Mouse (Mus musculus) hematopoietic multipotent progenitor cell, adult 10-12 weeks (in vitro differentiated cells): ENCODE data around the gene Dcaf15. TPM values are rescaled to one million over a fixed set of nuclear protein-coding genes. Genes with fewer than 3 reads are reported as not detected.

Source experiments
- polyA plus RNA-seq: library from polyadenylated mRNA; stranded (reverse); fragments of >175 nt; gene quantifications from 2 replicates; pipeline ENCODE4 v1.2.3, GENCODE M21; 2012; ENCODE audit warnings: low replicate concordance

Gene Dcaf15
- 61.7 and 152 TPM in 2 replicates for polyA plus RNA-seq

DNA sequence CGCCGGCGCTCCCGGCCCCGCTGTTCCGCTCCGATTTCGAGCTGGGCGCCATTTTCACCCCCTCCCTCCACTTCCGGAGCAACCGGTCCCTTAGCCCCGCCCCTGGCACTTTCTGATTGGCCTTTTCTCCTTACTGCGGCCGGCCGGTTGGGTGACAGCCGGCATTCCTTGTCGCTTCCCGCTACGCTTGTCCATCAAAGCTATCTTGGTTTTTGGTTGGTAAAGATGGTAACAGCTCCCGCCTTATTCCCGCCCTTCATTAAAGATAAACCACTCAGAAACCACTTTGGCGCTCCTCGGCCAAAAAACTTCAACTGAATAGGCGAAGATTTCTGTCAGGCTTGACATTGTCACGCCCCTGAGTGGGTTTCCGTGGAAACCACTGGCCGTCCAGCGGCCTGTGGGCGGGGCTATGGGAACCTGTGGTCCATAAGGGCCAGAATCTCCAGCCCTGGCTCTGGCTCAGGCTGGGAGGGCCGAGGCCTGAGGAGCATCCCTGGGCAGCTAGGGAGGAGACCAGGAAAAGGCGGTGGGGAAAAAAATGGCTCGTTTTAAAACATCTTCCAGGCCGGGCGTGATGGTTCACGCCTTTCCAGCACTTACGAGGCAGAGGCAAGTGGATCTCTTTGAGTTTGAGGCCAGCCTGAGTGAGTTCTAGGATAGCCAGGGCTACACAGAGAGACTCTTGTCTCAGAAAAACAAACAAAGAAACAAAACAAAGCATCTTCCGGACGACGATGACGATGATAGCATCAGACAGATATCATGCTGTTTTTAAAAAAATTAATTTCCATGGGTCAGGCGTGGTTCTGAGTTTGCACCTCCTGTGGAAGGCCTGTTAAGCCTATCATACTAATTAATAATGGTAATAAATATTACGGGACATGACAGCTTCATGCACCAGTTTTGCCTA is at the start of gene Dcaf15:
Gene Dcaf15 (minus strand): TSS at position 72 of the 913 bp plus-strand sequence.

GRCm38 (mm10) chr8:84147769-84148530 is 43.4 kb upstream of the Dcaf15 start, which contains the start of the genes Cc2d1a and 4930432K21Rik:
Cc2d1a (minus strand) TSS chr8:84147936.
4930432K21Rik (plus strand) TSS chr8:84148025.

DNA sequence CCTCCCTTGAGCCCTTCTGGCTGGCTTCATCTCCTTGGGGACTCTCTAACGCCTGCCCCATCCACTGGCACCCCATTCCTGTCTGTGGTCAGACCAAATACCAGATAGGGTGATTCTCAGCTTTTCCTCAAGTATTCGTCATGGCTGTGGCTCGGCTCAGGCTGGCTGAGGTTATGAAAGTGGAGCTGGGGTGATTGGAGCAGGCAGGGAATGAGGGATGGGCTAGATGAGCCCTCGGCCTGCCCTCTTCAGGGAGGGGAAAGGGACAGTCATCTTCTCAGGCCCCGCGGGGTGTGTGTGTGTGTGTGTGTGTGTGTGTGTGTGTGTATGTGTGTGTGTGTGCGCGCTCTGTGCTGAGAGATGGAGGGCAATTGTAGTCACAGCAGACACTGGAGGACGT is 21.1 kb upstream of the Dcaf15 start, which contains the start of gene Podnl1:
Gene Podnl1 (plus strand): TSS at position 334 of the 400 bp plus-strand sequence.

GRCm38 (mm10) chr8:84066291-84066930 is 38.2 kb downstream of the Dcaf15 start, which contains the start of gene Rfx1:
Rfx1 (plus strand) TSS chr8:84066834.

DNA sequence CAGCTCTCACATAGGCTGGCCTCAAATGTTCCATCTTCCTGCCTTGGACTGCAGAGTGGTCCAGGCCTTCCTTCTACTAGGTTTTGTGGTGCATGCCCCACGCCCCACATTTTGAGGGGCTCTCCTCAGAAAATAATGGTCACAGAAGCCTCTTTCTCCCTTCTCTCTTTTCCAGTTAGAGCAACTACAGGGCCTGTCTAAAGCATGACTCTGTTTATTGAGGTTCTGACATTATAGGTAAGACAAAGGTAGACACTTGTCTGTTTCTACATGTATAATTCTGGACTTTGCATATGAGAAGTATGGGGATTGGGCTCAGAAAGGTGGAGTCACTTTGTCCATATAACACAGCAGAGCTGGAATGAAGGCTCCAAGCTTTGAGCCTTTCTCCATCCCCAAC is 39.5 kb downstream of the Dcaf15 start, which contains the start of gene Gm10643:
Gene Gm10643 (minus strand): TSS at position 101 of the 400 bp plus-strand sequence.

Other genes starting within 250 kb of the Dcaf15 start
- 9.4 and 20.9 TPM in 2 replicates for gene Adgrl1, start 204.7 kb downstream of the Dcaf15 start, polyA plus RNA-seq
- gene Gm10644, start 149.6 kb downstream of the Dcaf15 start, polyA plus RNA-seq, result 0.90 and 1.4 TPM in 2 replicates
- gene Asf1b, start 149.3 kb downstream of the Dcaf15 start, polyA plus RNA-seq, result 5.2 and 56.2 TPM in 2 replicates
- 22.7 and 25.1 TPM in 2 replicates for gene Prkaca, start 131.8 kb downstream of the Dcaf15 start, polyA plus RNA-seq
- 77.6 and 95.6 TPM in 2 replicates for gene Samd1, start 107.1 kb downstream of the Dcaf15 start, polyA plus RNA-seq
- 0.76 and 0.78 TPM in 2 replicates for gene 1700067K01Rik, start 103.3 kb downstream of the Dcaf15 start, polyA plus RNA-seq
- 0.22 and 3.9 TPM in 2 replicates for gene 2210011C24Rik, start 92.6 kb downstream of the Dcaf15 start, polyA plus RNA-seq
- gene Palm3, start 83.3 kb downstream of the Dcaf15 start, polyA plus RNA-seq, result 0.13 and 0.14 TPM in 2 replicates
- 67.1 and 69.8 TPM in 2 replicates for gene Il27ra, start 62.2 kb downstream of the Dcaf15 start, polyA plus RNA-seq
- 3.7 and 4.7 TPM in 2 replicates for gene Rln3, start 59.8 kb downstream of the Dcaf15 start, polyA plus RNA-seq
- gene Gm10643, start 39.6 kb downstream of the Dcaf15 start, polyA plus RNA-seq, result 0.11 and 0.15 TPM in 2 replicates
- 87.3 and 149 TPM in 2 replicates for gene Rfx1, start 37.9 kb downstream of the Dcaf15 start, polyA plus RNA-seq
- 15.7 and 34.9 TPM in 2 replicates for gene Podnl1, start 21.2 kb upstream of the Dcaf15 start, polyA plus RNA-seq
- gene Cc2d1a, start 43.2 kb upstream of the Dcaf15 start, polyA plus RNA-seq, result 37.2 and 82.2 TPM in 2 replicates
- 1.4 and 1.5 TPM in 2 replicates for gene 4930432K21Rik, start 43.3 kb upstream of the Dcaf15 start, polyA plus RNA-seq
- 0.42 and 0.59 TPM in 2 replicates for gene Nanos3, start 80.4 kb upstream of the Dcaf15 start, polyA plus RNA-seq
- gene Zswim4, start 132.3 kb upstream of the Dcaf15 start, polyA plus RNA-seq, result 18.1 and 26.1 TPM in 2 replicates
- gene D8Ertd738e, start 145.0 kb upstream of the Dcaf15 start, polyA plus RNA-seq, result 192 and 194 TPM in 2 replicates
- gene Mri1, start 152.6 kb upstream of the Dcaf15 start, polyA plus RNA-seq, result 25.3 and 68.4 TPM in 2 replicates
- gene Ccdc130, start 165.6 kb upstream of the Dcaf15 start, polyA plus RNA-seq, result 19.7 and 21.2 TPM in 2 replicates